Mouse (Mus musculus) liver, postnatal 0 days (tissue): ENCODE measurements around the gene Fam13a. TPM values are rescaled to one million over a fixed set of nuclear protein-coding genes. Genes with fewer than 3 reads are reported as not detected.

Experiments
- ATAC-seq: fragments of 200-750 bp; cut with Nextera tagmentation; 2 replicates; pipeline ENCODE4 v1.8.0; 2017; ENCODE audit warnings: mild to moderate bottlenecking, moderate library complexity
- DNase-seq: peaks from one replicate; pipeline ENCODE4 v3.0.0-alpha.2; 2016
- H3K27ac ChIP-seq: fragments of 300-500 bp; sonication (generic); 2 replicates; pipeline ENCODE4 v1.5.1; 2014; ENCODE audit warnings: antibody characterized with exemption, moderate library complexity, mild to moderate bottlenecking, low read depth
- H3K27me3 ChIP-seq: fragments of 300-500 bp; sonication (generic); 2 replicates; pipeline ENCODE4 v1.6.1; 2014; ENCODE audit warnings: low read length, control low read depth, mixed read lengths; ENCODE audit not compliant: insufficient read depth
- H3K36me3 ChIP-seq: fragments of 300-500 bp; sonication (generic); replicated peaks from 2 replicates; pipeline ENCODE4 v1.6.1; 2014; ENCODE audit warnings: mild to moderate bottlenecking, control low read depth, low read length, moderate library complexity, mixed read lengths; ENCODE audit not compliant: insufficient read depth
- H3K4me1 ChIP-seq: fragments of 300-500 bp; sonication (generic); 2 replicates; pipeline ENCODE4 v1.6.1; 2014; ENCODE audit warnings: antibody characterized with exemption, mild to moderate bottlenecking, control low read depth; ENCODE audit not compliant: insufficient read depth
- H3K4me2 ChIP-seq: fragments of 300-500 bp; sonication (generic); 2 replicates; pipeline ENCODE4 v1.6.1; 2014; ENCODE audit warnings: low read depth, mild to moderate bottlenecking, low read length, moderate library complexity, mixed read lengths
- H3K4me3 ChIP-seq: fragments of 300-500 bp; sonication (generic); 2 replicates; pipeline ENCODE4 v1.5.1; 2014; ENCODE audit warnings: low read depth, low read length
- H3K9ac ChIP-seq: fragments of 300-500 bp; sonication (generic); replicated peaks from 2 replicates; pipeline ENCODE4 v1.6.1; 2014; ENCODE audit warnings: mild to moderate bottlenecking, moderate library complexity
- H3K9me3 ChIP-seq: fragments of 300-500 bp; sonication (generic); 2 replicates; pipeline ENCODE4 v1.6.1; 2016; ENCODE audit warnings: mild to moderate bottlenecking, control low read depth, low read length, mixed read lengths
- CTCF ChIP-seq: sonication (generic); IDR thresholded peaks from 2 replicates; pipeline ENCODE4 v1.5.1; 2016; ENCODE audit warnings: antibody characterized with exemption, low read depth
- EP300 ChIP-seq: IDR thresholded peaks from 2 replicates; pipeline ENCODE4 v1.6.1; 2016; ENCODE audit warnings: antibody characterized with exemption, low read depth, mild to moderate bottlenecking
- WGBS: fragments of 180-500 bp; shearing (Covaris S2); extraction: QIAGEN DNeasy Blood & Tissue Kit; methylation state at CpG from one replicate; pipeline ENCODE4 v1.1.7; 2014; ENCODE audit not compliant: insufficient replicate concordance; 5-methylcytosine and 5-hydroxymethylcytosine counted together
- polyA plus RNA-seq: library from polyadenylated mRNA; unstranded; fragments of >200 nt; fragmentation: Nextera tagmentation; extraction: Ambion mirVana; gene quantifications from 2 replicates; pipeline ENCODE4 v1.2.1, GENCODE M21; 2015

Fam13a gene
- polyA plus RNA-seq, 1 experiment from 2014 or later, result 1.6 TPM

- ATAC-seq (no peak), DNase-seq (no peak)
- no peak for TF ChIP-seq EP300
- TF ChIP-seq CTCF, result no peak
- Histone ChIP-seq H3K27ac (no peak overlapping the region), H3K36me3 (no peaks in the 10 kb centered on the region; the same call in 1 of the 2 replicates), H3K9ac (no peak overlapping the region), H3K4me3 (no peak overlapping the region), H3K9me3 (no peaks in the 10 kb centered on the region), H3K4me2 (no peak overlapping the region), H3K4me1 (no peaks in the 10 kb centered on the region), H3K27me3 (no peaks in the 10 kb centered on the region)
- WGBS, result 88% methylated on average over 8 of the region's 8 CpGs
These were observed 117.0 kb downstream of the Fam13a start for GRCm38 (mm10) chr6:58907336-58907735.

DNA sequence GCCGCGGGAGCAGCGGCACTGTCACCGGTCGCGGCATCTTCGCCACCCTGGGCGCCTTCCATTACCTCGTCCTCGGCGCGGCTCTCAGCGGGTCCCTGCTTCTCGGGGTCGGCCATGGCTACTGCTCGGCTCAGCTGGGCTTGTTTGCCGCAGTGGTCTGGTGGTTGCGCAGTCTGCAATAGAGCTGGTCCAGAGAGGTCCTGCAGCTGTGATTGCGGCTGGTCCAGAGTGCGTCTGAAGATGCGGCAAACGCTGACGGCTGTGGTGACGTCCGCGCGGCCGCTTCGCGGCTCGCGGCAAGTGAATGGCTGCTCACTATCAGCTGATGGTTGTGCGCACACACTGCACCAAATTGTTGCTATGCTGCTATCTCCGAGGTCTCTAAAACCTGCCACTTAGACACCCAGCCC is 117.5 kb downstream of the Fam13a start, which contains the start of gene Nap1l5:
Nap1l5 (minus strand) TSS at position 225 of the 410 bp plus-strand sequence.
- DNase-seq, result no peak
- 67% methylated on average over 34 of the region's 34 CpGs for WGBS
- Histone ChIP-seq H3K4me1 (no peaks in the 10 kb centered on the region), H3K4me3 (peak within 1 kb of the TSS; percentile 24), H3K36me3 (no peaks in the 10 kb centered on the region; the same call in 1 of the 2 replicates), H3K9ac (no peak within 1 kb of the TSS), H3K27me3 (no peaks in the 10 kb centered on the region), H3K4me2 (peak within 1 kb of the TSS; percentile 50), H3K27ac (no peak within 1 kb of the TSS), H3K9me3 (no peaks in the 10 kb centered on the region)
- TF ChIP-seq CTCF (no peak), EP300 (no peak)
- no peak for ATAC-seq

GRCm38 (mm10) chr6:58904551-58904950 is 119.8 kb downstream of the Fam13a start:
- Histone ChIP-seq H3K4me1 (no peaks in the 10 kb centered on the region), H3K9me3 (no peaks in the 10 kb centered on the region), H3K27me3 (no peaks in the 10 kb centered on the region), H3K4me3 (no peak overlapping the region), H3K27ac (no peak overlapping the region), H3K9ac (no peak overlapping the region), H3K36me3 (no peaks in the 10 kb centered on the region; the same call in 1 of the 2 replicates), H3K4me2 (no peak overlapping the region)
- 59% methylated on average over 3 of the region's 3 CpGs for WGBS
- DNase-seq (no peak), ATAC-seq (no peak)
- TF ChIP-seq CTCF, result no peak
- TF ChIP-seq EP300, result no peak

- DNase-seq (no peak), ATAC-seq (no peak)
- Histone ChIP-seq H3K4me3 (no peak overlapping the region), H3K9ac (no peak overlapping the region), H3K9me3 (no peaks in the 10 kb centered on the region), H3K36me3 (no peaks in the 10 kb centered on the region; the same call in 1 of the 2 replicates), H3K4me1 (no peaks in the 10 kb centered on the region), H3K27ac (no peak overlapping the region), H3K4me2 (no peak overlapping the region), H3K27me3 (no peaks in the 10 kb centered on the region)
- 46% methylated on average over 8 of the region's 8 CpGs for WGBS
- no peak for TF ChIP-seq CTCF
- TF ChIP-seq EP300, result no peak
These were observed 121.2 kb downstream of the Fam13a start for GRCm38 (mm10) chr6:58903171-58903570.

- H3K27ac ChIP-seq, result no peak overlapping the region
- H3K9ac ChIP-seq, result no peak overlapping the region
- WGBS, result 60% methylated on average over 7 of the region's 7 CpGs
- H3K4me2 ChIP-seq, result no peak overlapping the region
- no peaks in the 10 kb centered on the region for H3K27me3 ChIP-seq
- no peak overlapping the region for H3K4me3 ChIP-seq
- no peak for DNase-seq
- peaks cover 2% of the 10 kb centered on the region; the same call in 1 of the 2 replicates for H3K36me3 ChIP-seq
- H3K9me3 ChIP-seq, result no peaks in the 10 kb centered on the region
- no peaks in the 10 kb centered on the region for H3K4me1 ChIP-seq
- TF ChIP-seq CTCF, result no peak
- TF ChIP-seq EP300, result no peak
- ATAC-seq, result no peak
These were observed 123.8 kb downstream of the Fam13a start for GRCm38 (mm10) chr6:58900536-58900935.

DNA sequence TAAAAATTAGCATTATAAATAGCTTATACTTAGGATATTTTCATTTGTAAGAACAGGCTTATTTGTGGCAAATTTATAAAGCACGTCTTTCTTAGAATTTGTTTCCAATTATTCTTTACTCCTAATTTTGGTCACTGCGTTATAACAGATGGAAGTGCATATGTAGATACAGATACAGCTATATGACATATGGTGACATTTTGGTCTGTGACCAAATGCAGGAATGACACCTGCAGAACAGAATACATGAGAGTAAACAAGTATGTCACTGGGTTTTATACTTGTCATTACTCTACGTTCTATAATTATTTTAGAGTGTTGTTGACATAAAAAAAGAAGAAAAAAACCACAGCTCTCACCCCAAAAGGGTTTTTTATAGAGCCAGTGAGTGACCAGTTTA is 125.3 kb downstream of the Fam13a start:
- Histone ChIP-seq H3K9me3 (no peaks in the 10 kb centered on the region), H3K4me1 (no peaks in the 10 kb centered on the region), H3K4me3 (no peak overlapping the region), H3K27ac (no peak overlapping the region), H3K9ac (no peak overlapping the region), H3K4me2 (no peak overlapping the region), H3K27me3 (no peaks in the 10 kb centered on the region), H3K36me3 (peaks cover 8% of the 10 kb centered on the region)
- ATAC-seq (no peak), DNase-seq (no peak)
- TF ChIP-seq CTCF (no peak), EP300 (no peak)
- 78% methylated on average over 3 of the region's 3 CpGs for WGBS

- WGBS, result 82% methylated on average over 3 of the region's 3 CpGs
These were observed 127.7 kb downstream of the Fam13a start for GRCm38 (mm10) chr6:58896648-58897047.

More at GRCm38 (mm10) chr6:58896648-58897047, 127.7 kb downstream of the Fam13a start:
- Histone ChIP-seq H3K9me3 (no peaks in the 10 kb centered on the region), H3K4me1 (no peaks in the 10 kb centered on the region), H3K27ac (no peak overlapping the region), H3K9ac (no peak overlapping the region), H3K4me3 (no peak overlapping the region), H3K36me3 (peaks cover 8% of the 10 kb centered on the region; the same call in 1 of the 2 replicates), H3K4me2 (no peak overlapping the region), H3K27me3 (no peaks in the 10 kb centered on the region)
- DNase-seq (no peak), ATAC-seq (no peak)
- no peak for TF ChIP-seq CTCF
- no peak for TF ChIP-seq EP300
